Mouse (Mus musculus) E14TG2a.4 (cell line): ENCODE results near the gene Lsm7.

Experiments
- H3K27me3 ChIP-seq: 2 replicates; pipeline ENCODE4 v1.6.1; 2014; ENCODE audit warnings: low read length, control low read depth; ENCODE audit not compliant: insufficient read depth
- H3K36me3 ChIP-seq: 2 replicates; pipeline ENCODE4 v1.6.1; 2014; ENCODE audit warnings: low read length, control low read depth; ENCODE audit not compliant: insufficient read depth
- H3K4me1 ChIP-seq: replicated peaks from 2 replicates; pipeline ENCODE4 v1.6.1; 2014; ENCODE audit warnings: low read depth, low read length, control low read depth
- H3K4me3 ChIP-seq: replicated peaks from 2 replicates; pipeline ENCODE4 v1.5.1; 2014; ENCODE audit warnings: mild to moderate bottlenecking, low read length
- H3K9me3 ChIP-seq: 2 replicates; pipeline ENCODE4 v1.6.1; 2014; ENCODE audit warnings: low read length, control low read depth
- CTCF ChIP-seq: conservative IDR thresholded peaks from 2 replicates; pipeline ENCODE4 v1.5.1; 2014; ENCODE audit warnings: low read length
- NANOG ChIP-seq: IDR thresholded peaks from 2 replicates; pipeline ENCODE4 v1.6.1; 2014; ENCODE audit warnings: borderline replicate concordance, low read length, mixed read lengths
- POU5F1 ChIP-seq: IDR thresholded peaks from 2 replicates; pipeline ENCODE4 v1.6.1; 2014; ENCODE audit warnings: low read length, borderline replicate concordance

The Lsm7 gene

DNA sequence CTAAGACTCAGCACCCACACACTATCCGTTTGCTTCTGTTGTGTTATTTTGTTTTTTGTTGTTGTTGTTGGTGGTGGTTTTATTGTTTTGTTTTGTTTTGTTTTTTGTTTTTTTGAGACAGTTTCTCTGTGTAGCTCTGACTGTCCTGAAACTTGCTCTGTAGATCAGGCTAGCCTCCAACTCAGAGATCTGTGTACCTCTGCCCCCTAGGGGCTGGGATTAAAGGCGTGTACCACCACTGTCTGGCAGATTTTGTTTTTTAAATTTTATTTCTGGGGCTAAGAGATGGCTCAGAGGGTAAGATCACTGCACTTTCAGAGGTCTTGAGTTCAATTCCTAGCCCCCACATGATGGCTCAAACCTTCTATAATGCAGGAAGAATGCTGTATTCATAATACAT lies 25.9 kb upstream of the Lsm7 start:
- no peaks in the 10 kb centered on the region for H3K36me3 ChIP-seq
- H3K27me3 ChIP-seq = peaks cover 23% of the 10 kb centered on the region
- TF ChIP-seq POU5F1 = no peak
- TF ChIP-seq NANOG = no peak
- peak; percentile 34 for TF ChIP-seq CTCF
- H3K9me3 ChIP-seq = no peaks in the 10 kb centered on the region
- peaks cover 31% of the 10 kb centered on the region for H3K4me1 ChIP-seq
- H3K4me3 ChIP-seq = no peak overlapping the region

DNA sequence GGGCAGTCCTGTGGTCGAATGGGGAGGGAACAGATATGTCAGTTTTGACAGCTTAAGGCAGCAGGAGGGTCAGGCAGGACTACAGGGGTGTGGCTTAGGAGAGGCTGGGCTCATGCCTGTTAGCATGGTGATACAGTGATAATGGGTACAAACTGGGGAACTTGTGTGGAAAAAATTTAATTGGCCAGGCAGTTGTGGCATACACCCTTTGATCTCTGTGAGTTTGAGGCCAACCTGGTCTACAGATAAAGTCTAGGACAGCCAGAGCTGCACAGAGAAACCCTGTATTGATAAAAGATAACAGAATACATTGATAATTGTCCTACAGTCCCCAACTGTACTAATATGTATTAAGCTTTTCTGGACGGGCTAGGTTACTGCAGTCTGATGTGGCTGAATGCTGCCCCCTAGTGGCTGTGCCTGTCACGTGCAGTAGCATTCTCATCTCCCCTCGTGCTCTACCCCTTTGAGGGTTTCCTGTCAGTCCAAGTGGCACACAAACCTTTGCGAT lies 25.2 kb upstream of the Lsm7 start:
- H3K4me3 ChIP-seq = no peak overlapping the region
- H3K36me3 ChIP-seq = no peaks in the 10 kb centered on the region
- TF ChIP-seq NANOG (no peak), POU5F1 (no peak), CTCF (peak; percentile 87)
- peaks cover 17% of the 10 kb centered on the region for H3K27me3 ChIP-seq
- H3K4me1 ChIP-seq = peaks cover 31% of the 10 kb centered on the region
- no peaks in the 10 kb centered on the region for H3K9me3 ChIP-seq

DNA sequence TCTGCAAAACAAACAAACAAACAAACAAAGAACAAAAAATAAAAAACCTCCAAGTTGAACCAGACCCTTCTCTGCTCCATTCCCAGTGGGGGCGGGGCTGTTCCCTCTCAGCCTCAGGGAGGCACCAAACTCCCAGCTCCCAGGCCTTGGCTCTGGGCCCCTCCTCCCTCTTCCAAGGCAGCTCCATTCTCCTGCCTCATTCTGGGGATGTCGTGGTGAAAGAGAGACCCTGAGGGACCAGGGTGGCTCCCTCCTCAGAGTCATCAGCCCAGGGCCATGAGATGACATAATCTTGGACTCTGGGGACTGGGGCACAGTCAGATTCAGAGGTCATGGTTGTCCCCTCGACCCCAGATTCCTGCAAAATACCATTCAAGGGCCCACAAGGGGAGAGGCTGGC lies 21.6 kb upstream of the Lsm7 start:
- Histone ChIP-seq H3K36me3 (no peaks in the 10 kb centered on the region), H3K4me3 (no peak overlapping the region), H3K27me3 (peaks cover 20% of the 10 kb centered on the region), H3K9me3 (no peaks in the 10 kb centered on the region), H3K4me1 (peaks cover 25% of the 10 kb centered on the region)
- TF ChIP-seq CTCF (no peak), NANOG (no peak), POU5F1 (no peak)

DNA sequence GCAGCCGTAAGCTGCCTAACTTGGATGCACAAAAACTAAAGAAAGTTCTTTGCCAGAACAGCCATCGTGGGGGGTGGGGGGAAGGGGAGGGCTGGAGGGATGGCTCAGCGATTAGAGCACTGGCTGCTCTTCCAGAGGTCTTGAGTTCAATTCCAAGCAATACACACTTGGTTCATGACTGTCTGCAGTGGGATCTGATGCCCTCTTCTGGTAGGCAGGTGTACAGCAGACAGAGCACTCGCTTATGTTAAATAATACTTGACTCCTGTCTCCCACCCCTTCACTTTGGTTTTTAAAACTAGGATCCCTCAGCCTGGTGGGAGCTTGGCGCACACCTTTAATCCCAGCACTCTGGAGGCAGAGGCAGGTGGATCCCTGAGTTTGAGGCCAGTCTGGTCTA lies 21.0 kb upstream of the Lsm7 start:
- no peaks in the 10 kb centered on the region for H3K9me3 ChIP-seq
- no peak overlapping the region for H3K4me3 ChIP-seq
- peaks cover 26% of the 10 kb centered on the region for H3K4me1 ChIP-seq
- no peak for TF ChIP-seq NANOG
- TF ChIP-seq CTCF = peak; percentile 71
- peaks cover 24% of the 10 kb centered on the region for H3K27me3 ChIP-seq
- H3K36me3 ChIP-seq = no peaks in the 10 kb centered on the region

DNA sequence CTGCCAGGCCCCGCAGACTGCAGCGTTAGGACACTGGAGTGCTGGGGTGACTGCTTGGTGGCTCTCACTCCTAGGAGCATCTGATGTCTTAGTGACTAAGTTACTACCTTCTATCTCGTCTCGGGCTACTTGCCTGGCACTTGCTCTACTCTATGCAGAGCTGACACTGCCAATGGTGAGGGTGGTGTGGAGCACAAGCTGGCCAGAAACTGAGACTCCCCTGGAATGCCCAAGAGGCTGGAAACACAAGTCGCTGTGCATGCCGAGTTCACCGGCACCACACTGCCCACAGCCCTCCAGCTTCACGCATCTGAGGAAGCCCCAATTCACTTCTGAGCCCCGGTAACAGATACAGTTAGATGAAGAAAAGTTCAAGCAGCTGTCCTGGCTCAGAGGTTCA lies 19.0 kb upstream of the Lsm7 start:
- no peaks in the 10 kb centered on the region for H3K36me3 ChIP-seq
- peaks cover 20% of the 10 kb centered on the region for H3K4me1 ChIP-seq
- peaks cover 24% of the 10 kb centered on the region for H3K27me3 ChIP-seq
- no peaks in the 10 kb centered on the region for H3K9me3 ChIP-seq
- TF ChIP-seq CTCF (no peak), NANOG (no peak), POU5F1 (no peak)
- no peak overlapping the region for H3K4me3 ChIP-seq

DNA sequence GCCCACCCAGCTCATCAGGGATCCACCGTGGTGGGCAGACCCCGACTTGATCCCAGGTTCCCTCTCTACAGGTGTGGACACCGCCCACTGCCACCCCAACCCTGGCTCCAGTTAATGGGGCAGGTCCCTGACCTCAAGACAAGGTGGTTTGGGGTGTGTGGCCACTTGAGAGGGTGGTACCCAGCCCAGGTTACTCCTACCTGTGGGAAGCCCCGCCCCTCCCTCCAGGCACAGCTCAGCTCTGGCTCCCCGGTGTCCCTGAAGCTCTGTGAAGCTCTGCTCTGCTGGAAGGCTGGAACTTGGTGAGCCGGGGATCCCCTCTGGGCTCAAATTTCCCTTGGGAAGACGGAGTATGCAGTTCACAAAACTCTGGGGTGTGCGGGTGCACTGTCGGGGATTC lies 16.6 kb upstream of the Lsm7 start, which contains the start of gene Tmprss9:
TSS of gene Tmprss9 (plus strand) at position 268 of the 400 bp plus-strand sequence.
- H3K4me1 ChIP-seq = peaks cover 21% of the 10 kb centered on the region
- peaks cover 21% of the 10 kb centered on the region for H3K27me3 ChIP-seq
- TF ChIP-seq POU5F1 = no peak
- TF ChIP-seq NANOG = no peak
- TF ChIP-seq CTCF = no peak
- H3K4me3 ChIP-seq = no peak within 1 kb of the TSS
- H3K36me3 ChIP-seq = peaks cover 18% of the 10 kb centered on the region
- H3K9me3 ChIP-seq = no peaks in the 10 kb centered on the region

DNA sequence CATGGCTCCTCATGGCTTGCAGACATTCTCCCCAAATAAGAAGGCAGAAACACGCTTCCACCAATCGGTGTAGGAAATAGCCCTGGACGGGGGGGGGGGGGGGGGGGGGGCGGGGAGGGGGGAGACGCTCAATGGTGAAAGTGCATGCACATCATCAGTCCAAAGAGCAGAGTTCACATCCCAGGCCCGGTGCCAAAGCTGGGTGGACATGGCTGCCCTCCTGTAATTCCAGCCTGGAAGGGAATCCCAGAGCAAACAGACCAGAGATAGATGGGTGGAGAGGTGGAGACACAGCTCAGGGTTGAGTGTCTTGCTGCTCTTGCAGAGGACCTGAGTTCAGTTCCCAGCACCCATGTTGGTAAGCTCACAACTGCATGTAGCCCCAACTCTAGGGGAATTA lies 16.0 kb upstream of the Lsm7 start:
- H3K4me1 ChIP-seq = peaks cover 16% of the 10 kb centered on the region
- no peaks in the 10 kb centered on the region for H3K9me3 ChIP-seq
- H3K36me3 ChIP-seq = peaks cover 24% of the 10 kb centered on the region
- no peak overlapping the region for H3K4me3 ChIP-seq
- TF ChIP-seq POU5F1 (no peak), NANOG (no peak), CTCF (no peak)
- H3K27me3 ChIP-seq = peaks cover 21% of the 10 kb centered on the region

DNA sequence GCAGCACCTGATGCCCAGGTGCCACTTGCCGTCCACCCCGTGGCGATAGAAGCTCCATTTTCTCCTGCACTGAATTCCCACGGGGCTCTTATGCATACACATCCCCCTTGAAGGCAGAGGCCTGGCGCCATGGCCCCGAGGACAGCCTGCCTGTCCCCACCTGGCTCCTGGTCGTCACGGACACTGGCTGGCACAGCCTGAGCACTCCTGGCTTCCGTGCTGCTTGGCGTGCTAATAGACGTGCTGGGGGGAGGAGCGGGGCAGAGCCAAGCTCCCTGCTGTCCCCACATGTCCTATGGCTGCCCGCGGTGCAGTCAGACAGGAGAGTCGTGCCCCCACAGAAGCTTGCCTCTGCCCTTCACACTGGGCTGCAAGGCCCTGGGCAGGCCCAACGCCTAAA lies 9.4 kb upstream of the Lsm7 start:
- peaks cover 67% of the 10 kb centered on the region for H3K36me3 ChIP-seq
- H3K4me1 ChIP-seq = peaks cover 35% of the 10 kb centered on the region
- H3K4me3 ChIP-seq = peak overlapping the region; percentile 46
- no peak for TF ChIP-seq CTCF
- no peak for TF ChIP-seq POU5F1
- TF ChIP-seq NANOG = no peak
- H3K27me3 ChIP-seq = no peaks in the 10 kb centered on the region
- H3K9me3 ChIP-seq = no peaks in the 10 kb centered on the region

DNA sequence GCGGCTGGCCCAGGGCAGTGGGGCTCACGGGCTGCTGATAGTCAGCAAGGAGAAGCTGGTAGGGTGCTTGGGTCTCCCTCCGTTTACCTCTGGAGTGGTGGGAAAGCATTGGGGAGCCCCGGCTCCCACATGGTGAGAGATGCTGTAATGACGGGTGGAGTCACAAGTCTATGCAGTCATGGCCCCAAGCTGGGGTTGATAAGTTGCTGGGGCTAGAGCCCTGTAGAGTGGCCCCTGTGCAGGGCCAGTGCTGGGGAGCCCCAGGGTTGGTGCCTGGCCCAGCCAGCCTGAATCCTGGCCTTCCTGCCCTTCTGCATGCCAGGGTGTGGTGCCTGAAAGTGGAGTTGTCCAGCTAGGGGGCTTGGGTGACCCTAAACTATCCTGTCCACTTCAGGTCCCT lies 7.3 kb upstream of the Lsm7 start:
- H3K4me1 ChIP-seq = peaks cover 38% of the 10 kb centered on the region
- TF ChIP-seq POU5F1 (no peak), NANOG (no peak), CTCF (no peak)
- peaks cover 60% of the 10 kb centered on the region for H3K36me3 ChIP-seq
- H3K9me3 ChIP-seq = no peaks in the 10 kb centered on the region
- H3K4me3 ChIP-seq = no peak overlapping the region
- no peaks in the 10 kb centered on the region for H3K27me3 ChIP-seq

DNA sequence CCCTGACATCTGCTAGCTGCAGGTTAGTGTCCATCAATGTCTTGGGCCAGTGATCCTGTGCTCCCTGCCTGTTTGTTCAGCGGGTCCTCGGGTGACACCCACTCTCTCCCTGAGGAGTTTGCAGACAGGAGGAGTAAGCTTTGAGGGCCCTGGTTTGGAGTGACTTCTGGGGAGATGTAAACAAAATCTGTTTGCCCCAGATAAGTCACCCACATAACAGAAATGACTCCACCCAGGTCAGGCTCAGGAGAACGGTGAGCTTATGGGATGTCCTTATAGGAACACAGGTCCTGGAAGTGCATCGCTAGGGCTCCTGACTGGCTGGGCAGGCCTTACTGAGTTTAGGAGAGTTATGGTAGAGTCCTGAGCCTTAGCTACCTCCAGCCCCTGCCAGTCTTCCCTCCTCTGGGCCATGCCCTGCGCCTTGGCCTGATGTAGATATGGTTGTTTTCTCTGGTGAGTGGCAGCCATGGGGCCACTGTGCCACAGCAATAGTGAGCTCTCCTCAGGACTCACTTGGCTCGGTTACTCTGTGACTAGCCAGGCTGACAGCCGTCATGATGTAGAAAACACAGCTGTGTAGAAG lies 3.4 kb upstream of the Lsm7 start:
- Histone ChIP-seq H3K27me3 (no peaks in the 10 kb centered on the region), H3K4me3 (no peak overlapping the region), H3K4me1 (peaks cover 49% of the 10 kb centered on the region), H3K36me3 (peaks cover 34% of the 10 kb centered on the region), H3K9me3 (no peaks in the 10 kb centered on the region)
- TF ChIP-seq POU5F1 (no peak), NANOG (no peak), CTCF (no peak)
